Mouse (Mus musculus) liver, adult (tissue): Measurements from ENCODE around the gene Gm49403.

ENCODE experiments used
- GATA4 ChIP-seq: IDR thresholded peaks from 2 replicates; pipeline ENCODE4 v1.6.1; 2014; ENCODE audit warnings: mild to moderate bottlenecking, low read length; ENCODE audit not compliant: insufficient replicate concordance

Gm49403 gene

DNA sequence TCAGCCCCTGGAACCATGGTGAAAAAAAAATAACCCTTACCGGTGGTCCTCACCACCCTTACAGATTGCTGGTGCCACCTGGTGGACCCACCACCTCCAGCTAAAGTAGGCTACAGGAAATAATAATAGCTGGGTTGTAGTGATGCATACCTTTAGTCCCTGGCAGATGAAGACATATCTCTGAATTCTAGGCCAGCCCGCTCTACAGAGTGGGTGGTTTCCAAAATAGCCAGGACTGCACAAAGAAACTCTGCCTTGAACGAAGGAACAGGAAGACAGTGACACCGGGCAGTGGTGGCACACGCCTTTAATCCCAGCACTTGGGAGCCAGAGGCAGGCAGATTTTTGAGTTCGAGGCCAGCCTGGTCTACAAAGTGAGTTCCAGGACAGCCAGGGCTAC, 19.5 kb upstream of the Gm49403 start:
- no peak for TF ChIP-seq GATA4

DNA sequence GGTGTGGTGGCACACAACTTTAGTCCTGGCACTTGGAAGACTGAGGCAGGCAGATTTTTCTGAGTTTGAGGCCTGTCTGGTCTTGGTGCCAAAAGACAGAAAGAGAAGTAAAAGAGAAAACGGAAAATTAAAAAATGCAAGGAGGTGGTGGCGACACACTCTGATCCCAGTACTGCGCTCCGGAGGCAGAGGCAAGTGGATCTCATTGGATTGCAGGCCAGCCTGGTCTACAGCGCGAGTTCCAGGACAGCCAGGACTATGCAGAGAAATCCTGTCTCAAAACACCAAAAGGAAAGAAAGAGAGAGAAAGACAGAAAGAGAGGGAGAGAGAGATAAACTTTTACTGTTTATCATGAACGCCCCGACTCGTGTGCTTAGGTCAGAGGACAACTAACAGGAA, 12.9 kb upstream of the Gm49403 start:
- TF ChIP-seq GATA4 = no peak

DNA sequence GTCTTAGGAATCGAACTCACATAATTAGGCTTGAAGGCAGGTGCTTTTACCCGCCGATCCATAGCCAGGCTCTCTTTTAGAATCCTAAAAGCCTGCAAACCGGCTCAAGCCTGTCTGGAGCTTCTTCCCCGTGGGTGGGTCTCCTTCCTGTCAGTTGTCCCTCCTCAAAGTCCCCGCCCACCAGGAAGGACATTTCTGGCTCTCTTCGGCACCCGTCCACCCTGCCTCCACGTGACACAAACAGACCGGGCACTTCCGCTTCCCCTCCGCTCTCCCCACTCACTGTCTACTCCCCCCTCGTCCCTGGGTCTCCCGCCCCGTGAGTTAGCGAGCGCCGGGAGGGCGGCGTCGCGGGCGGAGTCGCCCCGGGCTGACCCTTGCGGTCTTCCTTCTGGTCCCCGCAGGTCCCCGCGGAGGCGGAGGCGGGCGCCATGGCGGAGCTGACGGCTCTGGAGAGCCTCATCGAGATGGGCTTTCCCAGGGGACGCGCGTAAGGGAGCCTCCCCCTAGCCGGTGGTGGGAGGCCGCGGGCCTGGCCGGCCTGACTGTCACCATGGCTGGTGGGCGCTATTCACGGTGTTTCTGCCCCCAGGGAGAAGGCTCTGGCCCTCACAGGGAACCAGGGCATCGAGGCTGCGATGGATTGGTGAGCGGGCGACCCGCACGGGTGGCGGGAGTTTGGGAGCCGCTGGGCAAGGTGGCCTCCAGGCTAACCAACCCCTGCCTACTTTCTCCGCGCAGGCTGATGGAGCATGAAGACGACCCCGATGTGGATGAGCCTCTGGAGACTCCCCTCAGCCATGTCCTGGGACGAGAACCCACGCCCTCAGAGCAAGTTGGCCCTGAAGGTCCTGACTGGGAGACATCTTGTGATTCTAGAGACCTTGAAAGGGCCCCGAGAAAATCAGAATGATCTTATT, 12.2 kb upstream of the Gm49403 start, which contains the start of gene Ubxn1:
TSS of gene Ubxn1 (plus strand) at position 230 of the 920 bp plus-strand sequence.
- peak; percentile 16; the same call in 1 of the 2 replicates for TF ChIP-seq GATA4

- TF ChIP-seq GATA4 = no peak
Observed at GRCm38 (mm10) chr19:8872266-8872840, 11.4 kb upstream of the Gm49403 start.

DNA sequence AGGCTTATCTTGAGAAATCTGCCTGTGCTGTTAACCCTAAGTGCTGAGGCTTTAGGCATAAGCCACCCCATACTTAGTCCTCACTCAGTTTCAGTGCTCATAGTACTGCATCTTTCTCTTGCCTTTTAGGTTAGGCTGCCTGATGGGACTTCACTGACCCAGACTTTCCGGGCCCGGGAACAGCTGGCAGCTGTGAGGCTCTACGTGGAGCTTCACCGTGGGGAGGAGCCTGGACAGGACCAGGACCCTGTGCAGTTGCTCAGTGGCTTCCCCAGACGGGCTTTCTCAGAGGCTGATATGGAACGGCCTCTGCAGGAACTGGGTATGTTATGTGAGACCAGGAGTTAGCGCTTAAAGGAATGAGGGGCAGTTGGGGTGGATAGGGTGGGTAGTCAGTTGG, 8.7 kb upstream of the Gm49403 start:
- TF ChIP-seq GATA4 = no peak

DNA sequence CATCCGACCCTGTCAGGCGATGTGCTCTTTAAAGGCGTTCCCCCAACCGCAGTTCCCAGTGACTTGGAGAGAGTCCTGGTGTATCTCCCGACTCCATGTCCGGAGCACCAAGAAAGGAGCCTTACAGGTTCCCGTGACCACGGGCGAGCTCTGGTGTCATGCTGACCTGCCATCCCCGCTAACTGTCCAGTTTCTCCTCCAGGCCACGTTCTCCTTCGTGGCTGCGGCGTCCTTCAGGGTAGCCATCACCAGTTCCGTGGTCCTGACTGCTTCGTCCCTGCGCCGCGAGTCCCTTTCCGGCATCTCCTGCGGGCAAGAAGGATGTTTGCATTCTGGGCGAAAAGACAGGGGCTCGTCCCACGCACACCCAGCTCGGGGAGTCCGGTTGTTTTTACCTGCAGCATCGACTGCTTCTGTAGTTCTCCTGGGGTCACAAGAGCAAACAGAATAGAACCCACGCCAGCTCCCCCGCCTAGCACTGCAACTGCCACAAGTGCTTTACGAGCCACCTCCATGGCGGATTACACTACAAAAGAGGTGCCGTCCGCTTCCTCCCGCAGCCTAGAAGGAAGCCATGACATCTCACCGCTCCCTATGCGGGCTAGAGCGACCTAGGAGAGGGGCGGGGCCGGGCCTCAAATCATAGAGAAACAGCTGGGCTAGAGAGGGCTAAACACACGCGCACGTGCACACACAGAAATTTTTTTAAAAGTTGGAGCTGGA, 3.3 kb upstream of the Gm49403 start, which contains the start of gene Uqcc3:
TSS of gene Uqcc3 (minus strand) at position 613 of the 723 bp plus-strand sequence.
- TF ChIP-seq GATA4 = no peak

- no peak for TF ChIP-seq GATA4
Observed at GRCm38 (mm10) chr19:8881034-8881392, 2.7 kb upstream of the Gm49403 start.

GRCm38 (mm10) chr19:8886916-8887584, 3.3 kb downstream of the Gm49403 start:
- no peak for TF ChIP-seq GATA4

GRCm38 (mm10) chr19:8887585-8888463, 4.1 kb downstream of the Gm49403 start:
- TF ChIP-seq GATA4 = no peak

DNA sequence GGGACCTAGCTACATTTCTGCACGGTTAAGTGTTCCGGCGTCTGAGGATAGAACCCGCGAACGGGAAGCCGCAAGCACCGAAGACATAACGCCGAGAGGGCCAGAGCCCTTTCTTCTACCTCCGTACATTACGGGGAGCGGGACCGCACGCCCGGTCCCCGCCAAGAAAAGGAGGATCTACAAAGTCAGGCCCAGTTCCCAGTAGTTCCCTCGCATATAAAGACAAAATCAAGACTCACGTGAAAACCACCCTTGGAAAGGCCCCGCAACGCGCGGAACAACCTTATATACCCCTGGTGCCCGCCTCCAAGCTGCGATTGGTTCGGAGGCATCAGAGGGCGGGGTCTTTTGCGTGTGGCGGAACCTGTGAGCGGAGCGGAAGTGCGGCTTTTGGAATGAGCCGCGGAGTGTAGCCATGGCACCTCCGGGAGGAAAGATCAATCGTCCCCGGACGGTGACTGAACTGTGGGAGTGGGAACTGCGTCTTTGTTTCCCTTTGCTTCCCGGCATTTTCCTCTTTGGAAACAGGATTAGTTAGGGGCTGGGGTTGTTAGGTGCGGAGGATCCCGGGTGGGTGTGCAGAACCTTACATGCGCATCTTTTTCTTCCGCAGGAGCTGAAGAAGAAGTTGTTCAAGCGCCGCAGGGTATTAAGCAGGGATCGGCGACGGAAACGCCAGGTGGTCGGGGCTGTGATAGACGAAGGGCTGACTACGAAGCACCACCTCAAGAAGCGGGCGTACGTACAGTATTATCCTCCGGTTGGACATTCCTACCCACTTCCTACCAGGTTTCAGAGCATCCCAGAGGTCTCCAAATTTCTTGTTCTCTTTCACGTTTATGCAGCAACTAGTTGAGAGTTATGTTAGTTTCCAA, 5.0 kb downstream of the Gm49403 start, which contains the start of the genes 1810009A15Rik and Gm49416:
TSS of gene 1810009A15Rik (plus strand) at position 343 of the 875 bp plus-strand sequence.
TSS of gene Gm49416 (plus strand) at position 416 of the 875 bp plus-strand sequence.
- no peak; the same call in 1 of the 2 replicates for TF ChIP-seq GATA4

DNA sequence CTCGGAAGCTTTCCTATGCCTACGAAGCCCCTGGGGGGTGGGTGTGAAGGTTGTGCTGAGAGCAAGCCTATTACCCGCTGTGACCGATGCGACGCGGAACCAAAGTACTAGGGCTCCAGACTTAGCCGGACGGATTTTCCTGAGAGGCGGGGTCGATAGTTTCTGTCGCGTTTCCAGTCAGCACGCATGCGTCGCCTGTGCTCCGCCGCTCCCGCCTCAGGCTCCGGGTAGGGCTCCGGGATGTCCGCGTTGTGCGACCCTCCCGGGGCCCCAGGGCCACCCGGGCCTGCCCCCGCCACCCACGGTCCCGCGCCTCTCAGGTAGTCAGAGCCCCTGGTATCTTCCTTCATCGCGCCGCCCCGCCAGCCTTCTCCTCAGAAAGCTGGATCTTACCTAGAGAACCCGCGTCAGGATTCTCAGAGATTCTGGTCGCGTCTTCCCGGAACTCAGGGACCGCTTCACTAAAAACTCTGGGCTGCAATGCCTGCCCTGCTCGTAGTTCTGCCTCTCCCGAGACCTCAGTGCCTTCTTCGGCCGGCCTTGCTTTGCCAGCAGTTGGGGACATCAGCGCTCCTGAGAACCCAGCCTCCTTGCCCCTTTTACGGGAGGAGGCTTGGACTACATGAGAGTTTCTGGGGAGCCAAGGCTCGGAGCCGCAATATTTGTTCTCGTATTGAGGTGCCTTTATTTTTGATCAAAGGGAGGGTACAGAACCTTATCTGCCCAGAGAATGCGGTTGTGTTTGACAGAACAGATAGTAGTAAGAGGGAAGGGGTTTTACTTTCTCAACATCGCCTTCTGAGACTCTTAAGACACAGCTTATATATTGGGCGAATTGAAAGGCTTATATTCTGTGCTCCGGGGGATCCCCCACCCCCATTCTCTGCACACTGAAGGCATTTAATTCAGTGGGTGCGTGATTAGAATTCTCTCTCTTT, 9.4 kb downstream of the Gm49403 start, which contains the start of gene Ints5:
TSS of gene Ints5 (plus strand) at position 177 of the 938 bp plus-strand sequence.
- no peak for TF ChIP-seq GATA4
